Mouse (Mus musculus): ENCODE data around the gene Kdm2b. TPM values are rescaled to one million over a fixed set of nuclear protein-coding genes. Genes with fewer than 3 reads are reported as not detected.

Kdm2b gene
- total and polyA plus RNA-seq, 3 experiments = 29.2 to 48.9 TPM; not detected in 1

GRCm38 (mm10) chr5:122923871-122924465 is 65.7 kb downstream of the Kdm2b start:
- Histone ChIP-seq H3K9ac (ENCODE audit: control insufficient read depth, low read depth, low read length, poor library complexity, severe bottlenecking) (no peak overlapping the region), H3K4me3 (ENCODE audit: control insufficient read depth in 1 of 2, insufficient read depth in 1 of 2, low read depth in 2 of 2, low read length in 2 of 2) (no peak overlapping the region), H3K27me3 (ENCODE audit: control insufficient read depth in 1 of 2, insufficient read depth in 2 of 2, low read length in 2 of 2) (no peaks in the 10 kb centered on the region), H3K79me2 (ENCODE audit: control insufficient read depth, insufficient read depth, low read length, poor library complexity) (no peaks in the 10 kb centered on the region), H3K36me3 (ENCODE audit: control insufficient read depth in 1 of 2, insufficient read depth in 2 of 2, low read length in 2 of 2) (no peaks in the 10 kb centered on the region; a peak in 1 of 4 replicates), H3K4me1 (ENCODE audit: control insufficient read depth in 1 of 2, insufficient read depth in 2 of 2, low read length in 2 of 2) (peaks cover 0 to 11% of the 10 kb centered on the region in 2 experiments; a peak in 2 of 4 replicates), H3K9me3 (replicated peaks; ENCODE audit: insufficient read depth, low read length) (no peaks in the 10 kb centered on the region), H3K27ac (ENCODE audit: control insufficient read depth, low read depth, low read length) (no peak overlapping the region)
- no peak for TF ChIP-seq TBP (IDR thresholded peaks at IDR 0.05; ENCODE audit: low read depth, low read length)
- TF ChIP-seq POLR2A (IDR thresholded peaks at IDR 0.05; ENCODE audit: control insufficient read depth in 1 of 2, insufficient read depth in 1 of 2, low read depth in 1 of 2, low read length in 2 of 2, poor library complexity in 1 of 2) = no peak
- no peak for TF ChIP-seq SIN3A (IDR thresholded peaks at IDR 0.05; ENCODE audit: low read length)
- no peak for TF ChIP-seq HCFC1 (IDR thresholded peaks at IDR 0.05; ENCODE audit: low read depth, low read length)
- no peak for TF ChIP-seq MEF2A (IDR thresholded peaks at IDR 0.05; ENCODE audit: extremely low read depth, insufficient replicate concordance, low read depth, low read length, poor library complexity, severe bottlenecking)
- no peak for TF ChIP-seq MYB (IDR thresholded peaks at IDR 0.05; ENCODE audit: low read depth, low read length)
- TF ChIP-seq USF1 (IDR thresholded peaks at IDR 0.05; ENCODE audit: low read depth, low read length) = no peak
- no peak for TF ChIP-seq POLR2AphosphoS2 (IDR thresholded peaks at IDR 0.05; ENCODE audit: low read length)
- TF ChIP-seq GABPA (IDR thresholded peaks at IDR 0.05; ENCODE audit: low read depth, low read length) = no peak
- no peak for TF ChIP-seq GATA1 (IDR thresholded peaks at IDR 0.05; ENCODE audit: low read depth, low read length)
- TF ChIP-seq MAFK (IDR thresholded peaks at IDR 0.05; ENCODE audit: borderline replicate concordance, low read depth, low read length) = no peak
- TF ChIP-seq E2F4 (IDR thresholded peaks at IDR 0.05; ENCODE audit: borderline replicate concordance, low read depth, low read length) = no peak
- no peak for TF ChIP-seq RCOR1 (IDR thresholded peaks at IDR 0.05; ENCODE audit: low read depth, low read length)
- no peak for TF ChIP-seq ELF1 (IDR thresholded peaks at IDR 0.05; ENCODE audit: low read depth, low read length)
- no peak for DNase-seq (ENCODE audit: low read depth, low spot score)

GRCm38 (mm10) chr5:122921941-122922340 is 67.7 kb downstream of the Kdm2b start:
- Histone ChIP-seq H3K9ac (ENCODE audit: control insufficient read depth, low read depth, low read length, poor library complexity, severe bottlenecking) (no peak overlapping the region), H3K27ac (ENCODE audit: control insufficient read depth, low read depth, low read length) (no peak overlapping the region), H3K4me3 (ENCODE audit: control insufficient read depth in 1 of 2, insufficient read depth in 1 of 2, low read depth in 2 of 2, low read length in 2 of 2) (no peak overlapping the region), H3K27me3 (ENCODE audit: control insufficient read depth in 1 of 2, insufficient read depth in 2 of 2, low read length in 2 of 2) (no peaks in the 10 kb centered on the region), H3K4me1 (ENCODE audit: control insufficient read depth in 1 of 2, insufficient read depth in 2 of 2, low read length in 2 of 2) (peaks cover 0 to 6% of the 10 kb centered on the region in 2 experiments; a peak in 2 of 4 replicates), H3K9me3 (replicated peaks; ENCODE audit: insufficient read depth, low read length) (no peaks in the 10 kb centered on the region), H3K79me2 (ENCODE audit: control insufficient read depth, insufficient read depth, low read length, poor library complexity) (no peaks in the 10 kb centered on the region), H3K36me3 (ENCODE audit: control insufficient read depth in 1 of 2, insufficient read depth in 2 of 2, low read length in 2 of 2) (no peaks in the 10 kb centered on the region; a peak in 1 of 4 replicates)
- no peak for DNase-seq (ENCODE audit: low read depth, low spot score)
- TF ChIP-seq TCF12 (IDR thresholded peaks at IDR 0.05; ENCODE audit: low read depth, low read length) = no peak
- no peak for TF ChIP-seq RCOR1 (IDR thresholded peaks at IDR 0.05; ENCODE audit: low read depth, low read length)
- TF ChIP-seq MYB (IDR thresholded peaks at IDR 0.05; ENCODE audit: low read depth, low read length) = no peak
- TF ChIP-seq MEF2A (IDR thresholded peaks at IDR 0.05; ENCODE audit: extremely low read depth, insufficient replicate concordance, low read depth, low read length, poor library complexity, severe bottlenecking) = no peak
- no peak for TF ChIP-seq NRF1 (IDR thresholded peaks at IDR 0.05; ENCODE audit: insufficient read depth, low read depth, low read length, poor library complexity, severe bottlenecking)
- no peak for TF ChIP-seq CHD1 (IDR thresholded peaks at IDR 0.05; ENCODE audit: low read depth, low read length)
- TF ChIP-seq RAD21 (IDR thresholded peaks at IDR 0.05; ENCODE audit: low read depth, low read length) = no peak
- no peak for TF ChIP-seq HCFC1 (IDR thresholded peaks at IDR 0.05; ENCODE audit: low read depth, low read length)
- TF ChIP-seq POLR2AphosphoS2 (IDR thresholded peaks at IDR 0.05; ENCODE audit: low read length) = no peak
- no peak for TF ChIP-seq MAX (IDR thresholded peaks at IDR 0.05; ENCODE audit: low read length)

All from MEL (cell line).